Mouse (Mus musculus): ENCODE data around the gene Gm17490. TPM values are rescaled to one million over a fixed set of nuclear protein-coding genes. Genes with fewer than 3 reads are reported as not detected.

Gm17490 gene
- polyA plus RNA-seq, 1 experiment = not detected

- no peak for TF ChIP-seq GATA1 (IDR thresholded peaks at IDR 0.05; ENCODE audit: low read length)
These were observed 38.1 kb downstream of the Gm17490 start for GRCm38 (mm10) chr2:11587996-11588395.

DNA sequence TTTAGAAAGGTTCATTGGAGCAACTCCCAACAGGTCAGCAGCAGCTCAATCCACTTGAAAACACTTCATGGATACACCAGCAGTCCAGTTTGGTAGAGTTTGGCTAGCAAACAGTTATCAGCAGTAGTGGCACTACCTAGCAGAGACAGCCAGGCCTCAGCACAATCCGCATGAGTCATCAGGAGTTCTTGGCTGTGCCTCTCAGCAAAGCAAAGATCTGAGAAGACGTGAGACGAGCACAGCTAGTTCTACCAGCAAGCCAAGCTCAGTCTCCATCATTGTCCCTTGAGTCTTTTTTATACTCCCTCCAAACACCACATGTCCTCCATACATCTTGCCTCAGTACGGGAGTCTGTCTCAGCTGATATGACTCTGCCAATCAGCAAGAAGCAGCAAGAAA lies 46.7 kb downstream of the Gm17490 start:
- TF ChIP-seq GATA1 (IDR thresholded peaks at IDR 0.05; ENCODE audit: low read length) = no peak

DNA sequence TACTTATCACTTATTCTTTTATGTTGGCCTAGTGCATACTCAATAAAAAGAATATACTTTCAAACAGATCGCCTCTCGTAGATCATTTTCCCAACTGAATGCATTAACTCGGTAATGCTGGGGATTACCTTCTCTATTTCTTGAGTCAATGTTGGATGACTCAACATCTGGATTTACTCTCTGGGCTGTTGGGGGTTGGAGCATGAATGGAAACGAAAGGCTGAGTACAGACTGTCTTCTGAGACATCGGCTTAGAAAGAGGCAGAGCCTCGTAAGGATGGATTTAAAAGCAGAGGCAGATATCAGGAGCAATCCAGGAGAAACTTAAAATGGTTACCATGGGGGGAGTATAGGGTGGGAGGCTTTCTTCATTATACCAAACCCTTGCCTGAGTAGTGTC lies 47.9 kb downstream of the Gm17490 start:
- no peak for TF ChIP-seq GATA1 (IDR thresholded peaks at IDR 0.05; ENCODE audit: low read length)

Other genes with a start within 250 kb of the Gm17490 start
- gene Pfkfb3, start 72.2 kb downstream of the Gm17490 start, polyA plus RNA-seq (2012) = not detected in 2 replicates
- 77.4 and 133 TPM in 2 replicates for gene Rbm17, start 22.1 kb downstream of the Gm17490 start, polyA plus RNA-seq (2012)
- gene Il2ra, start 16.5 kb upstream of the Gm17490 start, polyA plus RNA-seq (2012) = not detected in 2 replicates
- not detected in 2 replicates for gene Il15ra, start 79.0 kb upstream of the Gm17490 start, polyA plus RNA-seq (2012)
- gene Fbh1, start 151.3 kb upstream of the Gm17490 start, polyA plus RNA-seq (2012) = 21.1 and 25.8 TPM in 2 replicates
- 8.1 and 10.6 TPM in 2 replicates for gene Ankrd16, start 151.6 kb upstream of the Gm17490 start, polyA plus RNA-seq (2012)